Mouse (Mus musculus): ENCODE measurements at regions not wholly inside any gene's neighbourhood (a gene's known extent, or its start where the extent isn't known, plus 50 kb on each side); places are given as distances from the start of the nearest gene placed in this dataset.

DNA sequence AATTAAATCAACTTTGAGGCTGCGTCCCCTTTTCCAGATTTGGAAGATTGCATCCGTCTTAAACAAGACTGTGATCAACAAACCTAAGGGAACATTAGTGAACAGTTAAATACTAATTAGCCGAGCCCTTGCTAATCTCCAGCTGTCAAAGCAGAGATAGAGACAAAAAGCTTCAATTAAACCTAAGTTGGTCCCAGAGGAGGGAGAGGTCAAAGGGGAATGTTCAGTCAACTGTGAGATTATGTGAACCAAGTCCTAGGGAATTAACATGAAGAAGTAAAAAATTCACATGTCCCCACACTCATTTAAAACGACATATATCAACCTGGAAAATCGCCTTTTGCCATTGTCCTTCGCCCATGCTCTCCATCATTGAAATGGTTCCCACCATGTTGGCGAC, 59.7 kb upstream of the Tbx20 start:
- DNase-seq (ENCODE audit: low spot score in 2 of 2) = no peak

DNA sequence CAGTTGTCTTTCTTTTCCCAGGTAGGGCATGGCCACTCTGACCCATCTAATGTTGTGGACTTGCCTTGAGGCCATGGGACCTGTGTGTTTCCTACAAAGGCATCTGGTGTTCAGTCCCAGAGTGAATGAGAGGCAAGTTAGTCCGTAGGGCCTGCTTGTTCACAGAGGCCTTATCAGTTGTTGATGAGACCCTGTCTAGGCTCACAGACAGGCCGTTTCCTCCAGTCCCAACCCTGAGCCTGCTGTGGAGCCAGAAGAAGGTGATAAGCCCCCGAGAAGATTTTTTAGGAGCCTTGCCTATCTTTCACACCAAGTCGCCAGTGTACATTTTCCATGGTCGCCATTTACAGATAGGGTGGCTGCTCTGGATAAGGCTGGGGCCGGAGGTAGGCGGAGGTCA, 74.1 kb upstream of the Tbx20 start:
- DNase-seq (ENCODE audit: low spot score in 2 of 2) = no peak

DNA sequence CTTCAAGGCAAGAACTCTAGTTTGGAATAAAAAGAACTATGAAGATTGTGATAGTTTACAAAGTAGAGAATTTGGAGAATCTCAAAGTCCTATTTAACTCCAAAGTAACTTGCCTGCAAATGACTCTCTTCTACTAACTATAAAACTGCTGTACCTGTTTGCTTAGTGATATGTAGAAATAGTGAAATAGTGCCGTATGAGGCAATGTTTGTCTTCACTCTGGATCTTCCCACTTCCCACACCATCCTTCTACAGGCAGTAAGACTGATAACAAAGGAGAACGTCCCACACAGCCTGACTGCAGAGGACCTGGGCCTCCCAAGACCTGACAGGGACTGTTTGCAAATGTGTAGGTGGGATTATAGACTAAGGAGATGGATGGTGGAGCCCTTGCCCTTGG, 85.4 kb upstream of the Tbx20 start:
- no peak for DNase-seq (ENCODE audit: low spot score in 2 of 2)

DNA sequence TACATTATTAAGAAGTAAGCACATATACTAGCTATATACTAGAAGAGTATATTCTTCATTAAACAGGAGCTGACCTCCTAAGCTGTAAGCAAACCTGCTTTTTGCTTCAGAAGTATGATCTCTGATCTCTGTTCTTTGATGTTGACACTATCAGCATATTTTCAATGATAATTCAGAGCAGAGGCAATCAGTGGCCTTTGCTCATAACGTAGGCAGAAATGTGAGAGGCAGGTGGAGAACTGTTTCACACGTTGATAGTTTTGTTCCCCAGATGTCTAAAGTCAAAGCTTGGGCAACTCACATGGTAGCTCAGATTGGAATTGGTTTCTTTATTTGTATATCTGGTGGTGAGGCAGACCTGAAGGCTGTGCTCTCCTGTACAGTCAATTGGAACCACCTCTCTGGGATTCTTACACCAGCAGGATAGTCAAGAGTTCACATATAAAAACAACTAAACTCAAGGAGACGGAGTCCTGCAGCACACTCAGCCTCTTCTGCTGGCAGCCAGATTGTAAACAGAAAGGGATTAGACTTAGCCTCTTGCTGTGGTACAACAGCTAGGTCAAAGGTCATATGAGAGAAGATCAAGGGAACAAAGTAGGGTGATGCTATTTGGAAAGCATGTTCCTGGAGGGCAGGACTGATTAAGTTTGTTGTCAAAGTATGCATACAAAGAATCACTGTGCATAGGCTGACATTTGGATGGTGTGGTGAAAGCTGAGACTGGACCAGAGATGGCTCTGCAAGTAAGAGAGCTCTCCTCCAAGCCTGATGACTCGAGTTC, 92.5 kb upstream of the Tbx20 start:
- DNase-seq (ENCODE audit: low spot score in 2 of 2) = no peak

DNA sequence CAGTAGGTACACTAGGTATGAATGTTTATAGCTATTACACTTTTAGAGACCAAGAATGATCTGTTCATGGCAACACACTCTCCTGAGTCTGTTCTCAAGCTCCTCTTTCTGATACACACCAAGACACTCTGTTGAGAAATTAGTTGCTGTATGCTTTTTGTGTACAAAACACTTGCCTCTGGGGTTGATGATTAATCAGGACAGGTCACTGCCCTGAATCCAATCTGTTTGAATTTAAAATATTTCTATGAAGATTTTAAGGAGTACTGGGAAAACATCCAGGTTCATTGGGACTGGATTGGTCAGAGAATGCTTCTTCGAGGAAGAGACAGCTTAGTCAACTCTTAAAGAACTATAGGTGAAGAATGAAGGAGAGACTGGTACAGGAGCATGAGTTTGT, 94.6 kb upstream of the Tbx20 start:
- DNase-seq (ENCODE audit: low spot score in 2 of 2) = no peak

DNA sequence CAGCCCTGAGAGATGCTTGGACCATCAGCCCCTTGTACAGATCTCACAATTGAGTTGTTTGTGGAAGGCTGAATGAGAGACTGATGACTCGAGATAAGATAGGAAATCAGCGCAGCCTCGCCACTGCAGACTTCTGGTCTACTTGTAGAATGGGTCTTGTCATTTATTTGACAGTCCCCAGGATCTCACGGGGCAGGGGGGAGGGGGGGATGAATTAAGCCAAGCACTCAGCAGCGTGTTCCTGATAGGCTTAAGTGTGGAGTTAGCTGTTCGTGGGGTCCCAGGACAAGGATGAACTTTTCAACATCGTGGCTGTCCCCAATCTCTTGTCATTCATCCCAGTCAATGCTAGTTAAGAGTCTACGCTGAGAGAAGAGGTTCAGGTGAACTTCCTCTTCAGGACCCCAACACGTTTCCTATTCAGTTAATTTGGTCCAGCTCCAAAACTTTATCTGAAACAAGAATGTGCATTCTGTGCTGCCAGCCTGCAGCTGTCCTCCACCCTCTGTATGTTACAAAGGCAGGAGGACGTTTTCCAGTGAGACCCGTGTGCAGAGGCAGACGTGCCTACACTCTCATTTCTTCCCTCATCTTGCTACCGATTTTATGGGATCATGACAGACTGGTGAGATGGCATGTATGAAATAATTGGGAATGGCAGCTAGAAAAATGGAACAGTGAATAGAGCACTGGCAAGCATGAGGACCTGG, 100.5 kb upstream of the Tbx20 start:
- no peak for DNase-seq (ENCODE audit: low spot score in 2 of 2)

DNA sequence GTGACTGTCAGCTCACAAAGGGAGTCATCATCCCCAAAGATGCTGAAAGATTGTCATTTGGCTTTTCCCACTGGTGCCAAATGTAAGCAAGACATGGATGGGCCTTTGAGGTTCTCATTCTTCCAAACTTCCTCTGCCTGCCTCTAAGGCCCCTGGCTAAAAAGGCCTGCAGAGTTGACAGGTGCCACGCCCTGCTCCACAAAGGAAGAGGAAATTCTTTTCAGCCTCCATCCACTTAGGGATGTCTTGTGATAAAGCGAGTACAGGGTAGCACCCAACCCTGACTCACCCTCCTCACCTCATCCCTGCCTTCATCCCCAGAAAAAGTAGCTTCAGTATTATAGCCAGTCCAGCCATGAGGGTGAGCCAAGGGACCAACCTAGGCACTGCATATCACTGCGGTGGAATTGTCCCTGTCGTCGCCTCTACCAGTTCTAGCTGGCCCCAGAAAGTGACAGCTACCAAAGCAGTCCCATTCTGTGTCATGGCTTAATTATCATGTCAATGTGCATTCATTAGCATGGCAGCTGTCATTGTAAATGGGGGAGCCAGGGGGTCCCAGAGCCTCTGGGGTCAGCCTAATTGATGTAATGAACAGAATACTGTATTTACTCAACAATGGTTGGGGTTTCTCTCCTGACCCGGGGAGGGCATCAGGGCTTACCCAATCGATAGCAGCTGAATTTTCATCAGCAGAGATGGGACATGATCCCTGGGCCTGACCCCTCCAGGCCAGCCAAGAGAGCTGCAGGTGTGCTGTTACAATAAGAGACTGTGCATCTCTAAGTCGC, 104.5 kb upstream of the Tbx20 start:
- no peak for DNase-seq (ENCODE audit: low spot score in 2 of 2)

DNA sequence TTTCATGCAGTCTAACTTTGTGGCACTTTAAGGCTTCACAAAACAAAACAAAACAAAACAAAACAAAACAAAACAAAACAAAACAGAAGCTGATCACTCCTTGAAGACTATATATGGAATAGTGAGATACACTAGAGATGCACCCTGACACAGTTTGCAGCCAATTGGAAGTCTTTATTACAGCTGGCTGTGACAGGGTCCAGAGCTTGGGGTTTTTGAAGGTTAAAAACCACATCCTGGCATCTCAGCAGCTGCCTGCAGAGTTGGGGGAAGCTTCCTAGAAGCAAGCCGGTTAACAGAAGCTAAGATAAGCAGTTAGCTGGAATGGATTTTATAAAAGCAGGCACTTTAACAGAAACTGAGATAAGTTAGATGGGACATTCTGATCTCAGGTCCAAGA, 105.6 kb upstream of the Tbx20 start:
- no peak for DNase-seq (ENCODE audit: low spot score in 2 of 2)

DNA sequence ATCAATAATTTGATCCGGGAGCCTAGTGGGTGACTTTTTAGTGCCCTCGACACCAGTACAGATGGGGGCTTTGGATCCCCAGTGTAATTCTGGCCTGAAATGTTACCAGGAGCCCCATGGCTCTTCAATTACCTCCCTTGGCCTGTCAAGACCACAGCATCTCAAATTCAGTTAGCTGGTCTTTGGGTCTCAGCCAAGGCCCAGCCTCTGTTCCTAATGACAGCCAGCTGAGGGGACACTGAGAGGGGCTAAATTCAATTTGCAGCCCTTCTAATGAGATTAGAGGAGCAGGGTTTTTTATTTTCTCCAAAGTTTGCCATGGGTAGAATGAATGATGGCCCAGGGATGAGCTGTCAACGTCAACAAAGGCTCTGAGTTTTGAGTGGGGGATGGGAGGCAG, 109.9 kb upstream of the Tbx20 start:
- DNase-seq (ENCODE audit: low spot score in 2 of 2) = no peak

DNA sequence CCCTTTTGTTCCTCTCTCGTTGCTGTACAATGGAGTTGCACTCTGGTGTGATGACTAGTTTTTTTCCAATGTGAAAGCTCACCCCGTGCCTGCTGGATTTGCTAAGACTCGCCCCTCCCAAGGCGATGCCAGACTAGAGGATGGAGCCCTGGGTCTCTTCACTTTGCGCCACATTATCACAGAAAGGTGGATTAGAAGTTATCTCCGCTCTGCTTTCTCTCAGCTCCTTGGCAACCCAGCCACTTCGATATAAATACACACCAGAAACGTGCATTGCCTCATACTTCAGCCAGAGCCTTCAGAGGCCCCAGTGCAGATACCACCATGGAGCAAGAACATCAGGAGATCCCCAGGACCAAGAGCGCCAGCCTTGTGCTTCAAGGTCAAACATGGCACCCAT, 114.2 kb upstream of the Tbx20 start:
- no peak for DNase-seq (ENCODE audit: low spot score in 2 of 2)

DNA sequence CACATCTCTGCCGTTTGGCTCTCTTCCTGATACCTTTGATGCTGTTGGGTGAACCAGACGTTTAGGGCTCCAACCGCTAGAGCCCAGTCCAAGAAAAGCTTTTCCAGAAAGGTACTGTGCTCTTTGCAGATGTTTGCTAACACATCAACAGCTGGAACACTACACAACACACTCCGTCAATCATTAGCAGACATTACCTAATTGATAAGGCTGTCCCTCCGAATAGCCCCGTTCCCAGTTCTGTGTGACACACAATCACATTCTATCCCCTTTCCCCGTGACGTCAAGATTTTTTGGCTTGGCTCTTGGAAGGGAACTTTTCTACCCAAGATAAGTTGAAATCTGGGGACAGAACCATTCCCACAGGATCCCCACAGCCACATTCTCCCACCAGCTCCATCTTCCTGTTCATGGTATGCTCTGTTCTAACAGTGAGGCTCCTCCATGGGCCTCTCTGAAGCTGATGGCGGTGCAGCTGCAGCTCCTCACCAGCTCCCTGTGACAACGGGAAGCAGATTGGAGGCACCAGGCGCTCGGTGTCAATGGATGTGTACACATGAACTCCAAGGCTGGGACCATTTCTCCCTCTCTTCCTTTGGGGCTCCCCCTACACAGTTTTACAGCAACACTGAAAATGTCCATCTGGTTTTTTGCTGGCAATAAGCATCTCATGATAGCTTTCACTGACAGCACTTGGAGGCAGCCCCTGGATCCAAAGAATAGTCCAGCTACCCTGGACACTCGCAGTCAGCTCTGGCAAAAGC, 122.6 kb upstream of the Tbx20 start:
- DNase-seq (ENCODE audit: low spot score in 2 of 2) = no peak

DNA sequence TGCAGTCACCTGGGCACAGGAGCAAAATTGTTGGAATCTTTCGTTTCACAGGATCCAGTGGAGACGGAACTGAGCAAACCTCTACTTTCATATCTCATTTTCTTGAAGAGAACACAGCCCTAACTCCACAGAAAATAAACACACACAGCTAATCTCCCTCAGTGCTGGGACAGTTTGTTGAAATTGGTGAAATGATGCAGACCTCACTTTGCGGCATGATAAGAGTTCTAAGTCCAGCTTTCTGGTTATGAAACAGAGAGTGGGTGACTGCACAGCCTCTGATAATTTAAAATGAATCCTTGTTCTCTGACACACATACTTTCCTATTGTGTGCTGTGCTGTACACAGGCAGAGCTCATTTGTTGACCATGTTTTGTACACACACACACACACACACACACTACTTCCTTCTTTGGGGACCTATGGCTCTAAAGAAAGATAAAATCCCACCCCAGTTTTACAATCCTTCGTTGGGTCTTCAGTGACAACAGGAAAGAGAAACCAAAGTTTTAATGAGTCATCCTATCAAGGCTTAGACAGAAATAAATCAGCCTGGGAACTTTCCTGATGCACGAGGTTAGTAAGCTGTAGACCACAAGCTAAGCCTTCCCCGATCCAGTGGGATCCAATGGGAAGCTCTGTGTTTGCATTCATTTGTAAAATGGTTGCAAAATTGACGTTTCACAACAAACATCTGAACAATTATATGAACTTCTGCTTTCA, 125.3 kb upstream of the Tbx20 start:
- DNase-seq (ENCODE audit: low spot score in 2 of 2) = no peak

DNA sequence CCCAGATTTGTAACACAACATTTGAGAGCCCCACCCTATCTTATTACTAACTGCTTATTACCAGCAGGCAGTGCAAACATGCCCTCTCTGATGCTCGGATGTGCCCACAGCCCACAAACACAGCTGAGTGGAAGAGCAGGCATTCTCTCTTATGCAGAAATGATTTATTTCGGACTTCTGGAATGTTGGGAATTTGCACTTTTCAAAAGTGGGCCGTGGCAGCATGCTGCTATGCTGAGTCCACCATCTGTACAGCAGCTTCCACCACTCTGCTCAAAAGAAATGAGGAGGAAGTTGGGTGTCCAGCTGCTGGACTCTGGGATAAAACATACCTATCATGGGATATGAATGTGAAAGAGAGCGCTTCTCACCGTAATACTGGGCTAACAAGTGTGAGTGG, 129.6 kb upstream of the Tbx20 start:
- DNase-seq (ENCODE audit: low spot score in 2 of 2) = no peak

DNA sequence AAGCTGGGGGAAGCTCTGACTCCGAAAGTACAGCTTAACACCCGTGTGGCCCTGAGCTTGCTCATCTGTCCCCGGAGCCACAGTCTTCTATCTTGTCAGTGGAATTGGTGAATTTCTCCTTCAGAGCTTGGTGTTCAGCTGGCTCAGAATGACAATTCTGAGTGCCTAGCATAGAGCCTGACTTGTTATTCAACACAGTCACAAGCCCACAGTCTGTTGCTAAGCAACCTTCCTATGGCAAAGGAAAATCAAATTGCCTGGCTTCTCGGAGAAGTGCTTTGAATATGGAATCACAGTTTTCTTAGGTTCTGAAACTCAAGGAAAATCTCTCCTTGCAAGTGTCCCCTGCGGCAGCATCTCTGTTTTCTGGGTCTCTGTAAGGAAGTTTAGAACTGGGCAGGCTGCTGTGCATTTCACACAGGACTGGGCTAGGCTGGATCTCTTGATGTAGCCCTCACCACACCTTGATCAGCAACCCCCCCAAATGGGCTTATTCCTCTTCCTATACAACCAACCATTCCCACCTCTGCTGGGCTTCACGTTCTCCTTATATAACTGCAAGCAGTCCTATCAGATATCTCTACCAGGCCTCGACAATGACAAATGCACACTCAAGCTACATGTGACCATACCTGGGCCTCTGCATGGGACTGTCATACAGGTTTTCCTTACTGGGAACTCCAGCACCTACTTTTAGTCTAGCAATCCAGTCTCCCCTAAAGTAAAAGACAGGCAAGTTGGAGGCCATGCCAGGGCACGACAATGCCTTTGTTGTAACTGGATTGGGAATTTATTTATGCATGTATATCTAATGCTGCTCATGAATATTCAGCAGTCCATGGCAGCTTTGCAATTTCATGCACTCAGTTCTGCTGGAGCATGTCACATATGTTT, 135.2 kb upstream of the Tbx20 start:
- DNase-seq (ENCODE audit: low spot score in 2 of 2) = peak; percentile 41 to 72

DNA sequence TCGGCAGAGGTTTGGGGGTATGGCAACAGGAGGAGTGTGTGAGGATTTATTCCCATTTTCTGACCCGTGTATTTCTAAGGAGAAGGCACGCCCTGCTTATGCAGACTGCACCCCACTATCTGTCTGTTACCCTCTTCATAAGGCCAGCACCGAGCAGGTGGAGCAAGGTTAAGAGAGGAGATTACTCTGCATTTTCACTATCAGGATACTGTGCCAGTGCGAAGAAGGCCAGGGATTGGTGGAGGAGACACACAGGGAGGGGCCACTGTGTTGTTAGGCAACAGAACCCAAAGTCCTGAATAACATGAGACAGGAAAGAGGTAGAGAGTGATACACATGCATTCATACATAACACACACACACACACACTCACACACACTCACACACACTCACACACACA, 136.6 kb upstream of the Tbx20 start:
- no peak for DNase-seq (ENCODE audit: low spot score in 2 of 2)

DNA sequence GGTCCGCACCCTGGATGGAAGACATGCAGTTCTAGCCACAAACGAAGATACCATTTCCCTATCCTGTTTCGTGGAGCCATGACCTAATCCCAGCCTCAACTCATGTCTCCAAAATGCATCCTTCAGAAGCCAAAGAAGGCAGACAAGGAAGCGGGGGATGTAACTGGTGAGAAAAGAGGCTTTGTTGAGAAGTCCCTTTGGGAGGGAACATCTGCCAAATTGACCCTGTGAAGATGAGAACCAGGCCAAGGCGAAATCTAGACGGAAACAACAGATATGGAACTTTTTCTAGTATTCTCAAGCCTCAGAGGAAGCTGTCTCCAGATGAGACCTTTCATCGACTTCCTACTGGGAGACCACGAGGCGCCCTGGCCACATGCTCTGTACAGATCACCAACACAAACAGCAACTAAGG, 145.9 kb upstream of the Tbx20 start:
- no peak for DNase-seq (ENCODE audit: low spot score in 2 of 2)

DNA sequence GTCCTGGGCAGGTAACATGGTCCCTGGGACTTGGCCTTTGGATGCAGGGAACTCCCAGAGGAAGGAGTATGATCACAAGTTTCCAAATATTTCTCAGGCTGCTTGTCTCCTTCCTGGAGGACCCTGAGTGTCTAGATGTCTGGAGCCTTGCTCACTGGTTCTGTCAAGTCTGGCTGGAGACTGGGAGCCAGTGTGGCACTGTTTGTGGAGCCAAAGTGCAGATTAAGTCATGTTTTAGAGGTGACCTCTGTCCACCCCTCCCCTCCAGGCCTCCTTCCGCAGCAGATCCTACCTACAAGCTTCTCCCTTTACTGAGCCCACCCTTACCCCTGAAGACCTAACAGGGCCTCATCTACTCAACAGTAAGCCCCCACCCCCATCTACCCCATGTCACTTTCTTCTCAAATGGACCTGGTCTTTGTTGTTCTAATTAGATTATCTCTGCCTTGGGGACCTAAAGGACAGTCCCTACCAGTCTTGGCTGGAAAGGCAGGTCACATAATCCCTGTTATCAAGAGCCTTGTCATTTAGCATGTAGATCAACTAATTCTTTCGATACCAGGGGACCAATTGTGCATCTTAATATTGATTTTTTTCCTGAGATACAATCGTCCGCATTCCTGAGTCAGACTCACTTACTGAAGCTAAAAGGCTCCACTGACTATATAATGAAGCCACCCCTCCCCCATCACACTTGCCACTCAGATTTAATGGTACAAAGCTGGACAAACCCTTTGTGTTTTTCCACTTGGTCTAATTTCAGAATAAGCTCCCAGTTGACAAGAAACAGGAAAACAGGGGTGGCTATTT, 148.2 kb upstream of the Tbx20 start:
- DNase-seq (ENCODE audit: low spot score in 2 of 2) = no peak

DNA sequence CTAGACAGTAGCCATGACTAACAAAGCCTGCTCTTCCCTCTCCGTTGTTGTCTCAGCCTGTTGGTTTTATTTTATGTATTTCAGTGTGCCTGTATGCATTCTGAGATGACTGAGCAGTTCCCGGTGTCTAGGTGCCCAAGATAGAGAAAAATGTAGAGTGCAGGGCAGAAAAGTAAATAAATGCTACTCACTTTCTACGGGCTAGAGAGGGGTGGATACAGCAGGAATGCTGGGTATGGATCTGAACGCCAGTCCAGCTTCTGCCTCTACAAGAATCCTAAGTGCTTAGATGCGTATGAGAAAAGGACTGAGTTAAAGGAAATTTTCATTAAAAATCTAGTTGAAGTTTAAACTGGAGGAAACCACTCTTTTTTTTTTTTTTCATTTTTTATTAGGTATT, 149.4 kb upstream of the Tbx20 start:
- no peak for DNase-seq (ENCODE audit: low spot score in 2 of 2)

DNA sequence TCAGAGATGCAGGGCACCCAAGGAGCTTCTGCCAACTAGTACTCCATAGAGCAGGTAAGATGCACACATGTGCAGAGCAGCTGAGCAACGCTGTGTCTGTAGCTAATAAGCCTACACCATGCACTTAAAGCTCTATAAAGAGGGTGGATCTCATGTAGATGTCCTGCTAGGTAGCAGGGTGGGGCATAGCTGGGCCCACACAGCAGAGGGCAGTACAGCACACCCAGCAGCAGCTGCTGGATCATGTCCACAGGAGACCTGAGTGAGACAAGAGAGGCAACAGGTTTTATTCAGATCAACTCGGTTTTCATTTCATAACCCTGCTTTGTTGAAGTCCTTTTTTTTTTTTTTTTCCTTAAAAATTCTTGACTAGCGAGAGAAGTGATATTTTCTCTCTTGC, 151.5 kb upstream of the Gm10181 start:
- DNase-seq (ENCODE audit: low spot score in 2 of 2) = no peak

All from right cerebral cortex, postnatal 10 days (tissue).